Mouse (Mus musculus): Measurements from ENCODE around the gene Abcf1.

DNA sequence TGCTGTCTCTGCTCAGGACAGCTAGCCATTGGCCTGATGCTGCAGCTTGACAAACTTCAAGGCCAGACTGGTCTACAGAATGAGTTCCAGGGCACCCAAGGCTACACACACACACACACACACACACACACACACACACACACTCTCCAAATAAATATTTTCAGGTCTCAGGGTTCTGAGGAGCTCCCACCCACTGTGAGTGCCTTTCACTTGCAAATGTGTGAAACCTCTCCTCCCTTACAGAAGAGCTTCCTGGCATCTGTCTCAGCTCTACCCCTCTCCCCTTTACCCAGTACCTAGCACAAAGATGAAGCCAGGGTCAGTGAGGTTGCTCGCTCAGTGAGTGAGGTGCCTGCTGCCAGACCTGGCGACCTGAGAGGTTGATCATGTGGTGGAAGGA, 30.5 kb downstream of the Abcf1 start:
- TF ChIP-seq CTCF (IDR thresholded peaks at IDR 0.05; ENCODE audit: borderline replicate concordance, insufficient read depth, low read length): no peak
- no peak for TF ChIP-seq POLR2A (IDR thresholded peaks at IDR 0.05; ENCODE audit: low read depth, low read length)
